Mouse (Mus musculus): ENCODE data around the gene Vmn1r213.

Vmn1r213 gene

DNA sequence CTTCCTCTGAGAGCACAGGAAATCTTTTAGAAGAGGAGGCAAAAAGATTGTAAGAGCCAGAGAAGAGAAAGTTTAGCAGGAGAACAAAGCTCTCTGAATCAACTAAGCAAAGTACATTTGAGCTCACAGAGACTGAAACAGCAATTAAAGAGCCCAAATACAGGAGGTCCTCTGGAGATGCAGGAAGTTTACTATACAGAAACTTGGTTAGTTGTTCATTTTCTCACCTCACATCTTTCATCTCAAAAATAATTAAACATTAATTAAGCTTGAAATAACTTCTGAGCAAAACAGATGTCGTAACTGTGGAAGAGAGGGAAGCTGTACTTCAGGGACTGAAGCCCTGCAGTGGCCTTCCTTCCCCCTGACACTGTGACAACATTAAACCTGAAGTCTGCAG lies at the start of gene Vmn1r213:
Vmn1r213 (plus strand) TSS at position 301 of the 400 bp plus-strand sequence.
- DNase-seq (ENCODE audit: low spot score in 2 of 2) = no peak

- no peak for DNase-seq (ENCODE audit: low spot score in 2 of 2)
Measured at GRCm38 (mm10) chr13:22990214-22990891, 17.1 kb upstream of the Vmn1r213 start.

GRCm38 (mm10) chr13:22992178-22992700 lies 15.2 kb upstream of the Vmn1r213 start:
- no peak for DNase-seq (ENCODE audit: low spot score in 2 of 2)

- DNase-seq (ENCODE audit: low spot score in 2 of 2) = no peak
Measured at GRCm38 (mm10) chr13:22992721-22993120, 14.7 kb upstream of the Vmn1r213 start.

DNA sequence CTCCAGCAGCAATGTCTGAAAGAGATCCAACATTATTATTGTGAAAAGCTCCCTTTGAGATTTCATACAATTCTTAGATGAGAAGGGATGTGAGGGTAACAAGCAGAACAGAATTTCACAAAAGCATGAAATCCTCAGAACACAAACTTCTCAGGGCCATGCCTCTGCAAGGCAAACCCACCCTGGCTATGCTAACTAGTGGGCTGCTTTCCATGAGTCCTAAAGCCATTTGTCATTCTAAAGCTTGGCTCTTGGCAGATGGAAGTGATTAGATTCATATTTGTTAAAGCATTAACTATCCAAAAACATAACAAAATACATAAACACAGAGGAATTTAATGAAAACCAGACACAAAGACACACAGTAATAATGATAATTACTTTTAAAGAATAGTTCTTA lies 10.7 kb downstream of the Vmn1r213 start:
- DNase-seq (ENCODE audit: low spot score in 2 of 2) = no peak

DNA sequence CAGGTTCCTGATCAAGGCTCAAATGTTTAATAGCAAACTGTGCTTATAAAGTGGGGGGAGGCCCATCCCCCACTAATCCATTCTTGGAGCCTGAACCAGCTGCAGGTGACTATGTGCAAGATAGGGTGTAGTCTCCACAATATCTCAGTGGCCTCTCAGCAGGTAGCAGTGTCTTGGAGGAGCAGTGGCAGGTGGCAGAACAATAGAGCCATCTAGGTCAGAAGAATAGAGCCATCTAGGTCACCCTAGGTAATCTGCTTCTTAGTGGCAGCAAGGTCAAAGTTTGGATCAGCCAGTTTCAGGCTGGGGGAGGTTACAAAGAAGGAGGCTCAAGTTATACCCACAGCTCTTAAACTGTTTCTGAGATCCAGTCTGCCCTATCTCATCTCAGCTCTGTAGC lies 17.4 kb downstream of the Vmn1r213 start:
- DNase-seq (ENCODE audit: low spot score in 2 of 2) = no peak

DNA sequence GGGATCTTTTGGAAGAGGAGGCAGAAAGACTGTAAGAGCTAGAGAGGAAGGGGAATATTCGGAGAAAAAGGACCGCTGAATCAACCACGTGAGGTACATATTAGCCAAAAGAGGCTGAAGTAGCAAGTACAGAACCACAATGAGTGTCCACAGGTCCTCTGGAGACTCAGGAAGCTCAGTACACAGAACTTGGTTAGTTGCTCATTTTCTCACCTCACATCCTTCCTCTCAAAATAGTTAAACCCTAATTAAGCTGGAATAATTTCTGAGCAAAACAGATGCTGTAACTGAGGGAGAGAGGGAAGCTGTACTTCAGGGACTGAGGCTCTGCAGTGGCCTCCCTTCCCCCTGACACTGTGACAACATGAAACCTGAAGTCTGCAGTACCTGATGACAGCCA lies 22.7 kb downstream of the Vmn1r213 start, which contains the start of gene Vmn1r214:
Vmn1r214 (plus strand) TSS at position 301 of the 400 bp plus-strand sequence.
- no peak for DNase-seq (ENCODE audit: low spot score in 2 of 2)

- no peak for DNase-seq (ENCODE audit: low spot score in 2 of 2)
Measured at GRCm38 (mm10) chr13:23057778-23058177, 50.3 kb downstream of the Vmn1r213 start.

Measured in thymus, postnatal 10 days (tissue).